Mouse (Mus musculus) cerebellum, adult 2 months (tissue): Measurements from ENCODE around the gene Cfap74. TPM values are rescaled to one million over a fixed set of nuclear protein-coding genes. Genes with fewer than 3 reads are reported as not detected.

ENCODE experiments used
- DNase-seq, 2 experiments: peaks; one replicate each; pipeline ENCODE4 v3.0.0; 2021
- H3K27ac ChIP-seq: fragments of 200-500 bp; 2 replicates; pipeline ENCODE4 v1.5.1; 2012; ENCODE audit warnings: low read length, control low read depth, inconsistent platforms; ENCODE audit not compliant: insufficient read depth
- H3K27me3 ChIP-seq: fragments of 200-500 bp; 2 replicates; pipeline ENCODE4 v1.6.1; 2012; ENCODE audit warnings: inconsistent platforms, mild to moderate bottlenecking, low read length, moderate library complexity; ENCODE audit not compliant: control insufficient read depth, insufficient read depth
- H3K4me1 ChIP-seq: fragments of 200-500 bp; 2 replicates; pipeline ENCODE4 v1.6.1; 2011; ENCODE audit warnings: low read length; ENCODE audit not compliant: control insufficient read depth, insufficient read depth
- H3K4me3 ChIP-seq: fragments of 200-500 bp; replicated peaks from 2 replicates; pipeline ENCODE3; 2011; ENCODE audit warnings: mild to moderate bottlenecking, low read depth, low read length, control low read depth; ENCODE audit not compliant: insufficient read depth
- CTCF ChIP-seq: fragments of 200-500 bp; IDR thresholded peaks from 2 replicates; pipeline ENCODE4 v1.5.1; 2011; ENCODE audit warnings: low read depth, mild to moderate bottlenecking, control low read depth, low read length, moderate library complexity, borderline replicate concordance; ENCODE audit not compliant: insufficient read depth
- POLR2A ChIP-seq: fragments of 200-500 bp; IDR thresholded peaks from 2 replicates; pipeline ENCODE4 v1.6.1; 2011; ENCODE audit warnings: low read length, control low read depth, borderline replicate concordance; ENCODE audit not compliant: insufficient read depth
- WGBS: fragments of 180-500 bp; shearing (Covaris S2); methylation state at CpG from one replicate; pipeline ENCODE4 v1.1.7; 2018; 5-methylcytosine and 5-hydroxymethylcytosine counted together
- polyA plus RNA-seq: library from polyadenylated mRNA; depleted of rRNA; stranded (reverse); fragments of >200 nt; gene quantifications from 2 replicates; pipeline ENCODE4 v1.2.3, GENCODE M21; 2012

Cfap74 gene
- polyA plus RNA-seq, 1 experiment = 18.7 TPM

DNA sequence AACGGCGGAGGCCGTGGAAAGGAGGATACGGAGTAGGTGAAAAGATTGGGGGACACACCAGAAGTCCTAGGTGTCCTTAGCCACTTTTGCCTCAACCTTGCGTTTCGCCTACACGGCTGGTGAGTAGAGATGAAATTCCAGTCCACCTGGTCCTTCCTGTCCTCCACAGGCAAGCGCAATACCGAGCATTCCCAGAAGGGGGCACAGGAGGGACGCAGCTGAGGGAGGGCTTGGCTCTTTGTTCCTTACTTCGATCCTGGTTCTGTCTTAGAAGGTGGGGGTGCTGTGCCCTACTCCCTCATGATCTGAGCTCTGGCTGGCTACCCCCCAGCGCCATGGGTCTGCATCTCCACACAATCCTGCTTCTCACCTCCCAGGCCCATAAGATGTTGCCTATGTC lies 40.3 kb upstream of the Cfap74 start:
- Histone ChIP-seq H3K27me3 (no peaks in the 10 kb centered on the region), H3K4me3 (no peak overlapping the region), H3K27ac (no peak overlapping the region), H3K4me1 (peaks cover 19% of the 10 kb centered on the region)
- no peak for TF ChIP-seq POLR2A
- peak; percentile 99 for TF ChIP-seq CTCF
- 23% methylated on average over 12 of the region's 12 CpGs for WGBS
- peak; percentile 86 to 96 for DNase-seq

DNA sequence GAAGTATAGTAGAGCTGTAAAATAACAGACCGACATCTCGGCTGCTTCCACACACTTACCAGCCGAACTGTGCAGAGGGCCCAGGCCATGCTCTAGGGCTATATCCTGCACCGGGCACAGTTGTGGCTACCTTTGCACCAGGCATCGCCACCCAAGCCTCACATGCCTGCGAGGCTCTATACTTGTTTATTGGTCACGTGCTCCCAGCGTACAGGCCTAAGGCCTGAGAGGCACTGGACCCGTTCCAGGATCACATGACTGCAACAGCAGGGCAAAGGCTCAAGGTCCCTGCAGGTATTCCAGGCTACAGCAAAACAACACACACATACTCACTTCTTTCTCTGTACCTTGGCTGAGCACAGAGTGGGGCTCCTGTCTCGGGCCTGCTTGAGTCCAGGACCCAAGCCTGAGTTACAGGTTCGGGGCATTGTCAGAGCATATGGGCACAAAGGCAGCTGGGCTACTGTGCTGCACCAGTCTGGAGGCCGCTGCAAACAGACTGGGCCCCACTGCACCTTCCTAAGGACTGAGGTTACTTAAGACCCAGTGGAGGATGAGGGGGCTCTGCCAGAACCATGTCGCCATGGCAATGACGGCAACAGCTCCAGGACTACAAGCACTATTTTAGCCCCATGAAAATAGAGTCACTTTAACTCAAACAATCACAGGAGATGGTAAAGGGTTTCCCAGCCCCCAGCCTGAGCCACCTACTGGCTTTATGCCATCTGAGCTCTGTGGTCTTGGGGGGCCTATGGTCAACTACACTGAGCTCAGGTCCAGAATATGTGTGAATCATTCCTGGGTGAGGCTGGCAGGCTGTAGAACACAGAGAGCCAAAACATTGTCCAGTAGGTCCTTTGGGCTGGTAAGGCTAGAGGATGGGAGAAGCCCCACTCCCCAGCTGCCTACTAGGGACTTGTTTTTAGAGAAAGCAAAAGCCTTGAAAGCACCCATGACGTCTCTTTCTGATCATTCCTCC lies 38.0 kb upstream of the Cfap74 start:
- no peak overlapping the region for H3K27ac ChIP-seq
- no peaks in the 10 kb centered on the region for H3K27me3 ChIP-seq
- 68% methylated on average over 15 of the region's 15 CpGs for WGBS
- TF ChIP-seq CTCF (no peak), POLR2A (no peak)
- no peak for DNase-seq
- H3K4me3 ChIP-seq = no peak overlapping the region
- peaks cover 19% of the 10 kb centered on the region for H3K4me1 ChIP-seq

DNA sequence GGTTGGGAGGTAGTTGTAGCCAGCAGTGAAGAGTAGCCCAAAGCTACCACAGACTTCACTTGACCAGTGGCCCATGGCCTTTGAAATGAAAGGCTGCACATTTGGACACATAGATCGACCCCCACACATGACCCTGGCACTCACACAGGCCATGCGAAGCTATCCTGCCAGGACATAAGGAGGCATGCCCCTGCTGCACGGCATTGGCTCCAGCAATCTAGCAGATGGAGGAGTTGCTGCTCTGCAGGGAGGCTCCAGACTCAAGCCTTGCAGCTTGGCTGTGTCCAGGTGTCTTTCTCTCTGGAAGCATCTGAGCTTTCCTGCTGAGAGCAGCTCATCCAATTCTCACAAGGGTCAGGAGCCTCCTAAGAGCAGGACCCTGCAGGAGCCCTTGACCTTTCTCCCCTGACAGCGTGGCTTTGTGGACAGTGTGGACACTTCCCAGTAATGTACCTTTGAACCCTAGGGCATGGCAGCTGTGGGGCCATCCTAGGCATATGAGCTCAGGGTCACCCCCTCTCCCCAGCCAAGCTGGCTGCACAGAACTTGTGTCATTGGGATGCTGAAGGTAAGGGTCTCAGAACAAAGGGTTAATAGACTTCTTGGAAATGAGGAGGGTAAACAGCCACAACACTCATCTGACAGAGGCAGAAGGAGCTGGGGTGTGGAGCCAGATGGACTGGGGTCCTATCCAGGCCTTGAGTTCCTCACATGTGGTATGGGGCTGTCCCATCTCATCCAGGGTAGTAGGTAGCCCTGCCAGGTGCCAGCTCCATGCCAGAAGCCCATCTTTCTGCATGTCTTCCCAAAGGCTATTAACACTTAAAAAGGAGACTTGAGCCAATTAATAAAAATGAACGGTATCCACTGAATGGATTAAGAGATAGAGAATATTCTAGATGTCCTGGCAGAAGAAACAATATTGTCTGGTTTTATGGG lies 36.9 kb upstream of the Cfap74 start:
- peak; percentile 57 to 69 for DNase-seq
- 15% methylated on average over 5 of the region's 5 CpGs for WGBS
- no peak overlapping the region for H3K4me3 ChIP-seq
- no peak for TF ChIP-seq POLR2A
- TF ChIP-seq CTCF = no peak
- no peak overlapping the region for H3K27ac ChIP-seq
- H3K27me3 ChIP-seq = no peaks in the 10 kb centered on the region
- H3K4me1 ChIP-seq = peaks cover 19% of the 10 kb centered on the region

DNA sequence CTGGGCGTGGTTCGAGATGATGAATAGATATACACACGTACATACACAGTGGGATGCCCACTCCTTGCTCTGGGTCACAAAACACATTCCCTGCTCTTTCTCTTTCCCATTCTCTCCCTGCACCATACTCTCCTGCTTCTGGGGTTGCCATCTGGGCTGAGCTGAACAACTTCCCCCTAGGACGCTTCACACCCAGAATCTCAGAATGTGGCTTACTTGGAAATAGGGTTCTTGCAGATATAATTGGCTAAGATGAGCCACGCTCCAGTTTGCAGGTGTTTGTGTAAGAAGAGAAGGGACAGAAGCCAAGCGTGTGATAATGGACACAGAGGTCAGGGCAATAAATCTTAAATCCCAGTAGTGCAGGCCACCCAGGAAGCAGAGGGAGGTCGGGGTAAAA lies 27.0 kb upstream of the Cfap74 start:
- DNase-seq = no peak
- WGBS = 69% methylated on average over 7 of the region's 7 CpGs
- H3K4me3 ChIP-seq = no peak overlapping the region
- no peaks in the 10 kb centered on the region for H3K27me3 ChIP-seq
- H3K4me1 ChIP-seq = peaks cover 36% of the 10 kb centered on the region
- peak overlapping the region; percentile 73 for H3K27ac ChIP-seq
- TF ChIP-seq POLR2A (no peak), CTCF (no peak)

DNA sequence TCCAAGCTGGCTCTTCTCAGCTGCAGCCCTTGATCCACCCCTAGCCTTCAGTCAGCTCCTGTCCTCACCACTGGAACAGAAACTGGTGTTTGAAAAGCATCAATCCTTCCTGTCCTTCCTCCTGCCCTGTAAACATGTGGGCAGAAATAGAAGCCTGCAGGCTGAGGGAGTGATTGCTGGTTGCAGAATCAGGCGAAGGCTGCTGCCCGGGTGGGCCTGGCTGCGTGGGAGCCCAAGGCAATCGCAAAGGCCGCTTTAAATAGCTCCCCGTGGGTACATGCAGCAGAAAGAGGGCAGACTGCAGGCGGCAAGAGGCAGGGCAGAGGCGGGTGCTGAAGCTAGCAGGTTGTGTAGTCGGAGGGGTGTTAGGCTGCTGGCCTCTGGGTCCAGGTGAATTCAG lies 26.2 kb upstream of the Cfap74 start:
- H3K4me3 ChIP-seq = no peak overlapping the region
- DNase-seq = peak in 1 of 2 experiments; percentile 61
- peak overlapping the region; percentile 73 for H3K27ac ChIP-seq
- TF ChIP-seq POLR2A = 0 out of 2 replicates have a peak, but pooled peaks have one; percentile 11
- TF ChIP-seq CTCF = no peak
- 6% methylated on average over 9 of the region's 9 CpGs for WGBS
- peaks cover 38% of the 10 kb centered on the region for H3K4me1 ChIP-seq
- H3K27me3 ChIP-seq = no peaks in the 10 kb centered on the region

DNA sequence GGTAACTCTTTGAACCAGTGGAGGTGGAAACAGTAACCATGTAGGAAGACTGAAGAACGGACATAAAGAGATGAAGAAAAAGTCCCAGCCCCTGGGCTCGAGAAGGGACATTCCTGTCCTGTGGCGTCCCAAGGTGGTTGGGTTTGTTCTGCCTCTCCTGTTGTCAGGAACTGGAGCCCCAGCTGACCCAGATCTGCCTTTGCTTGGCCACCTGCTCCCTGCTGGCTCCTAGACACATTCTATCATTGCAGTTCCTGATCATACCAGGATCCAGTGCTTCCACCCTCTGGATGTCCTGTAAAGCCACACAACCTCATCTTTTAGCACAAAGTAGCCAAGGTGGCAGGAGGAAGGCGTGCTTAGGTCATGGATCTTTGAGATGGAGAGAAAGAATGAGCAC lies 25.7 kb upstream of the Cfap74 start:
- no peaks in the 10 kb centered on the region for H3K27me3 ChIP-seq
- peak overlapping the region; percentile 73 for H3K27ac ChIP-seq
- no peak for TF ChIP-seq POLR2A
- peak; percentile 30; the same call in 1 of the 2 replicates for TF ChIP-seq CTCF
- H3K4me1 ChIP-seq = peaks cover 43% of the 10 kb centered on the region
- no peak overlapping the region for H3K4me3 ChIP-seq
- DNase-seq = peak; percentile 74 to 83
- 11% methylated on average over 4 of the region's 4 CpGs for WGBS

DNA sequence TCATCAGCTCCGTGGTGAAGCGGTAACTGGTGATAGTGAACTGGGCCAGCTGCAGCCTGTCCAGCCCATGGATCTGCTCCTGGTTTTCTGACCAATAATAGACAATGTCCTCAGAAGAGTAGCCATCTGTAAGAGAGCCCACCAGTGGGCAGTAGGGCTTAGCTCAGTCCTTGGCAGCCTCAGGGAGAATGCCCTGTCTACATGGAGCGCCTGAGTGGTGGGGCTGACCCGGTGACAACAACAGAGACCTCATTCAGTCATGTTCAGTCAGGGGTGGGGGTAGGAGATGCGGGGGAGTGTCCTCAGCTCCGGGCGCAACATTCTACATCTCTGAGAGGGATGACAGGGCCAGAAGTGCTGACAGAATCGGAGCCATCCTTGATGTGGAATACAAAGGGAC lies 21.8 kb upstream of the Cfap74 start:
- H3K4me1 ChIP-seq = peaks cover 55% of the 10 kb centered on the region
- no peak overlapping the region for H3K4me3 ChIP-seq
- no peak for DNase-seq
- H3K27ac ChIP-seq = no peak overlapping the region
- H3K27me3 ChIP-seq = no peaks in the 10 kb centered on the region
- WGBS = 78% methylated on average over 8 of the region's 8 CpGs
- TF ChIP-seq POLR2A = no peak
- TF ChIP-seq CTCF = no peak
